Mouse (Mus musculus): ENCODE results near the gene Plgrkt.

- TF ChIP-seq CTCF (IDR thresholded peaks at IDR 0.05) = no peak
- no peak for TF ChIP-seq EP300 (IDR thresholded peaks at IDR 0.05)
Observed at GRCm38 (mm10) chr19:29345636-29346035, 21.6 kb downstream of the Plgrkt start.

All from lung, postnatal 0 days (tissue).